Mouse (Mus musculus) c-Kit-positive CD71-positive TER-119-negative erythroid progenitor cells, embryonic 14.5 days (primary cell): ENCODE results near the gene Trp53bp2.

Experiments used
- DNase-seq: peaks from one replicate; pipeline ENCODE4 v3.0.0-alpha.2; 2013; ENCODE audit warnings: low read depth

Gene Trp53bp2

GRCm38 (mm10) chr1:182460291-182461244, 51.6 kb downstream of the Trp53bp2 start:
- no peak for DNase-seq

- no peak for DNase-seq
Observed at GRCm38 (mm10) chr1:182461261-182461660, 52.3 kb downstream of the Trp53bp2 start.

GRCm38 (mm10) chr1:182461813-182462212, 52.8 kb downstream of the Trp53bp2 start:
- DNase-seq = no peak

- no peak for DNase-seq
Observed at GRCm38 (mm10) chr1:182465309-182465708, 56.3 kb downstream of the Trp53bp2 start.

GRCm38 (mm10) chr1:182465978-182466377, 57.0 kb downstream of the Trp53bp2 start:
- no peak for DNase-seq

- no peak for DNase-seq
Observed at GRCm38 (mm10) chr1:182475005-182475796, 66.2 kb downstream of the Trp53bp2 start.

GRCm38 (mm10) chr1:182478935-182479334, 70.0 kb downstream of the Trp53bp2 start:
- DNase-seq = no peak

GRCm38 (mm10) chr1:182481138-182481537, 72.2 kb downstream of the Trp53bp2 start:
- no peak for DNase-seq

GRCm38 (mm10) chr1:182481646-182482295, 72.8 kb downstream of the Trp53bp2 start:
- no peak for DNase-seq

- no peak for DNase-seq
Observed at GRCm38 (mm10) chr1:182482991-182483909, 74.3 kb downstream of the Trp53bp2 start.

GRCm38 (mm10) chr1:182483910-182484274, 74.9 kb downstream of the Trp53bp2 start:
- DNase-seq = no peak

GRCm38 (mm10) chr1:182488503-182488902, 79.5 kb downstream of the Trp53bp2 start:
- no peak for DNase-seq

GRCm38 (mm10) chr1:182489803-182490452, 81.0 kb downstream of the Trp53bp2 start:
- peak; percentile 65 for DNase-seq

- no peak for DNase-seq
Observed at GRCm38 (mm10) chr1:182490568-182490967, 81.6 kb downstream of the Trp53bp2 start.

- DNase-seq = no peak
Observed at GRCm38 (mm10) chr1:182491839-182492238, 82.9 kb downstream of the Trp53bp2 start.

GRCm38 (mm10) chr1:182494285-182495145, 85.5 kb downstream of the Trp53bp2 start:
- DNase-seq = no peak

GRCm38 (mm10) chr1:182496685-182497084, 87.7 kb downstream of the Trp53bp2 start:
- no peak for DNase-seq

- no peak for DNase-seq
Observed at GRCm38 (mm10) chr1:182497736-182498135, 88.8 kb downstream of the Trp53bp2 start.

GRCm38 (mm10) chr1:182499443-182500089, 90.6 kb downstream of the Trp53bp2 start:
- DNase-seq = no peak
